Mouse (Mus musculus): ENCODE results near the gene Grid2. TPM values are rescaled to one million over a fixed set of nuclear protein-coding genes. Genes with fewer than 3 reads are reported as not detected.

The Grid2 gene
- polyA plus RNA-seq, 1 experiment from 2014 or later, result 4.5 TPM

DNA sequence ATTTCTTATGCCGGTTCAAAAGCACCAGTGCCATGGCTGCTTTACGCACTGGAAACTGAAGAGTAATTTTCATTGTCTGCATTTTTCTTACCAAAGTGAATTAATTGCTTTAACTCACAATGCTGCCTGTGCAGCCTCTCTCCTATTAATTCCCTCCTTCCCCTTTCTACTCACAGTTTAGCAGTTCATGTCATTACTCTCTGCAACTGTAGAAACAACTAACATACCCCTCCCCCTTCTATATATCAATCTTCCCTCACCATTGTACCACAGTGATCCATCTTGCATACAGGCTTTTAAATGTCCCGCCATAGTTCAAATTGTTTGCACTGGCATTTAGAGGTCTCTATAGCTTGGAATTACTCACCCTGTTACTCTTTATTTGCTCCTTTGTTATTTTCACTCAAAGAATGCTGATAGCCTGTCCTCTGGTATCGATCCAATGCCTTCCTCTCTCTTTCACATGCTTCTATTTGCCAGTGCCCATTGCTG lies 1193.2 kb downstream of the Grid2 start:
- H3K4me1 ChIP-seq (replicated peaks; ENCODE audit: control insufficient read depth, insufficient read depth, low read length), result no peaks in the 10 kb centered on the region
- no peak overlapping the region for H3K4me2 ChIP-seq (ENCODE audit: low read length)
- 62% methylated on average over 4 of the region's 4 CpGs for WGBS
- H3K36me3 ChIP-seq (ENCODE audit: control insufficient read depth, insufficient read depth), result no peaks in the 10 kb centered on the region
- ATAC-seq, result peak; percentile 61
- no peak overlapping the region for H3K27ac ChIP-seq (ENCODE audit: low read length)
- no peaks in the 10 kb centered on the region for H3K27me3 ChIP-seq (replicated peaks; ENCODE audit: control insufficient read depth, insufficient read depth, low read length)
- H3K9me3 ChIP-seq (ENCODE audit: control insufficient read depth, low read length), result no peaks in the 10 kb centered on the region
- no peak overlapping the region for H3K9ac ChIP-seq (replicated peaks; ENCODE audit: low read depth, low read length)
- H3K4me3 ChIP-seq (replicated peaks; ENCODE audit: low read length), result no peak overlapping the region

DNA sequence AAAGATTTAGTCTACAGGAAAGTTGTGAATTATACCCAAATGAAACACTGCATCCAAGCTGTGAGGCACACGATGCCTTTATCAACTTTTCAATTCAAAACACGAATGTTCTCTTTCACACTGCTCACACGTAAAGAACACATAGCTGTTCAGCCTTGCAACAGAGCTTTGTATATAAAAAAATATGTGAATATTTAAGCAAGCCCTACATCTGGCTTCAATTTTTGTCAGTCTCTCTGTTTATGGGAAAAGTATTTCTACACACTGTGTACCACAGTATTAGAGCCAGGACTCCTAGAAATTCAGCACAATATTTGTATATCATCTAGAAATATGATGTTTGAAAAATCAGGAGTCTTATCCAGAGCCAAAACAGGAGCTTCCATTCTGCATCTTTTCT lies 1195.1 kb downstream of the Grid2 start:
- Histone ChIP-seq H3K36me3 (ENCODE audit: control insufficient read depth, insufficient read depth) (no peaks in the 10 kb centered on the region), H3K27ac (ENCODE audit: low read length) (no peak overlapping the region), H3K27me3 (replicated peaks; ENCODE audit: control insufficient read depth, insufficient read depth, low read length) (no peaks in the 10 kb centered on the region), H3K9ac (replicated peaks; ENCODE audit: low read depth, low read length) (no peak overlapping the region), H3K4me3 (replicated peaks; ENCODE audit: low read length) (no peak overlapping the region), H3K4me1 (replicated peaks; ENCODE audit: control insufficient read depth, insufficient read depth, low read length) (no peaks in the 10 kb centered on the region), H3K9me3 (ENCODE audit: control insufficient read depth, low read length) (no peaks in the 10 kb centered on the region), H3K4me2 (ENCODE audit: low read length) (no peak overlapping the region)
- 80% methylated on average over 3 of the region's 3 CpGs for WGBS
- no peak for ATAC-seq

DNA sequence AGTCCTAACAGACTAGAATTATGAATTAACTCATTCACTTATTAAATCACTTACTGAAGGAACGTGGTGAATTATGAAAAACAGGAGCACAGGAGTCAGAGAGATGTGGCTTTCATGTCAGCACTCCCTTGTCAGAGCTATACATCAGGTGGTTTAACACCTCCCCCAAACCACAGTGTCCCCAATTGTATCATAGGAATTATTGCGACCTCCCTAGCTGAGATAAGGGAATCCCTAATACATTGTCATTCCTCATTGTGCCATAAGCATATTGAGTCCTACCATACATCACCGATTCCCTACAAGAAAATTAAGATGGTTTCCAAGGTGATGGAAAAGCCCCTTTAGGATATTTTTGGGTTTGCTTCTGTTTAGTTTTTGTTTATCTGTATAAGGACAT lies 1224.2 kb downstream of the Grid2 start:
- H3K4me1 ChIP-seq (replicated peaks; ENCODE audit: control insufficient read depth, insufficient read depth, low read length), result no peaks in the 10 kb centered on the region
- no peaks in the 10 kb centered on the region for H3K27me3 ChIP-seq (replicated peaks; ENCODE audit: control insufficient read depth, insufficient read depth, low read length)
- no peaks in the 10 kb centered on the region for H3K9me3 ChIP-seq (ENCODE audit: control insufficient read depth, low read length)
- 82% methylated on average over 3 of the region's 3 CpGs for WGBS
- no peak overlapping the region for H3K4me3 ChIP-seq (replicated peaks; ENCODE audit: low read length)
- no peak overlapping the region for H3K4me2 ChIP-seq (ENCODE audit: low read length)
- ATAC-seq, result no peak
- no peaks in the 10 kb centered on the region for H3K36me3 ChIP-seq (ENCODE audit: control insufficient read depth, insufficient read depth)
- H3K9ac ChIP-seq (replicated peaks; ENCODE audit: low read depth, low read length), result no peak overlapping the region
- H3K27ac ChIP-seq (ENCODE audit: low read length), result no peak overlapping the region

DNA sequence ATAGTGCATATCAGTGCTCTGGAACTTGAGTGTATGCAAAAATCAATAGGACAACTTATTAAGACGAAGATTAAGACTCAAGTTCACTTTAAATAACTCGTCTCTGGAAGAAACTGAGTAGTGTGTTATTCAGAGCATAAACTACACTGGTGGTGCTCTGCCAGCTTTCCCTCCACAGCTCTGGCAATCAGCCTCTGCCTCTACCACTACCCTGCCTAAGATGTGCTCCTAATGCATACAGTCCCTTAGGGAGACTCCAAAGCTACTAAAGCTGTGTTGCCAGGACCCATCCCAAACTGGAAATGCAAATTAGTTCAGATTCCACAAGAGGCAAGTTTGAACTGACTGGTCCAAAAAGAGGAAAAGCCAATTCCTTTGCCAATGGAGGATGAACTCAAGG lies 1224.9 kb downstream of the Grid2 start:
- ATAC-seq, result 0 out of 2 replicates have a peak, but pooled peaks have one; percentile 33
- H3K27ac ChIP-seq (ENCODE audit: low read length), result no peak overlapping the region
- no peaks in the 10 kb centered on the region for H3K9me3 ChIP-seq (ENCODE audit: control insufficient read depth, low read length)
- WGBS, result 73% methylated on average over 2 of the region's 2 CpGs
- H3K36me3 ChIP-seq (ENCODE audit: control insufficient read depth, insufficient read depth), result no peaks in the 10 kb centered on the region
- no peaks in the 10 kb centered on the region for H3K27me3 ChIP-seq (replicated peaks; ENCODE audit: control insufficient read depth, insufficient read depth, low read length)
- H3K4me1 ChIP-seq (replicated peaks; ENCODE audit: control insufficient read depth, insufficient read depth, low read length), result no peaks in the 10 kb centered on the region
- H3K4me3 ChIP-seq (replicated peaks; ENCODE audit: low read length), result no peak overlapping the region
- no peak overlapping the region for H3K4me2 ChIP-seq (ENCODE audit: low read length)
- no peak overlapping the region for H3K9ac ChIP-seq (replicated peaks; ENCODE audit: low read depth, low read length)

DNA sequence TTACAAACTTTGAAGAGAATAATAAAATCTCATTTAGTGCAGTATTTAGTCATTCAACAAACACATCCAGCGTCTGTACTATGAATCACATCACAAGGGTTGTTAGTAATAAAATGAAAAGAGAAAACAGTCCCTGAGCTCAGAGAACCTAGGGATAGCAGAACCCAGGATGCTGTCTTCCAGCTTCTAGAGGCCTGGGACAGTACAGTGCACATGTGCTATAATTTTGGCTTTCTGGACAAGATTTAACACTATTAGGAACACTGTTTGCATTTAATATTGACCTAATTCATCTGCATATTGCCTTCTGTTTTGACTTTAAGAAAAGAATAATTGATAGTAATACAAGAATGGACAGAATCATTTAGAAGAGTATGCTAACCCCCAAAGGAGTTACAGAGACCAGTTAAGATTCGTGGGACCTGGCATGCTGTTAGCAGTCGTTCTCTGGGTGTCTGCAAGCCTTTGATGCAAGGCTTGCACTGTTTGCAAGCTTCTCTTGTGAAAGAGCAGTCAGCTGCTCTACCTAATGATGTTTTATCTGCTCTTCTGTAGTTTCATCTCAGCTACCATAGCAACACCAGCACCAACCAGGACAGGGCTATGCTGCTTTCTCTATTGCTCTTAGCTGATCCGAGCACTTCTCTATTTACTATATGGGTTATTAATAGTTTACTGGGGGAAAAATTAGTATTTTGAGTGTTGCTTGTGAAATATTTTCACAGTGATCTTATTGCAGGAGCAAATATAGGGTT lies 1234.8 kb downstream of the Grid2 start:
- no peaks in the 10 kb centered on the region for H3K27me3 ChIP-seq (replicated peaks; ENCODE audit: control insufficient read depth, insufficient read depth, low read length)
- H3K36me3 ChIP-seq (ENCODE audit: control insufficient read depth, insufficient read depth), result no peaks in the 10 kb centered on the region
- peak; percentile 62 for ATAC-seq
- 60% methylated on average over 4 of the region's 4 CpGs for WGBS
- H3K9ac ChIP-seq (replicated peaks; ENCODE audit: low read depth, low read length), result no peak overlapping the region
- H3K27ac ChIP-seq (ENCODE audit: low read length), result no peak overlapping the region
- H3K4me3 ChIP-seq (replicated peaks; ENCODE audit: low read length), result no peak overlapping the region
- H3K4me2 ChIP-seq (ENCODE audit: low read length), result no peak overlapping the region
- H3K9me3 ChIP-seq (ENCODE audit: control insufficient read depth, low read length), result no peaks in the 10 kb centered on the region
- no peaks in the 10 kb centered on the region for H3K4me1 ChIP-seq (replicated peaks; ENCODE audit: control insufficient read depth, insufficient read depth, low read length)

DNA sequence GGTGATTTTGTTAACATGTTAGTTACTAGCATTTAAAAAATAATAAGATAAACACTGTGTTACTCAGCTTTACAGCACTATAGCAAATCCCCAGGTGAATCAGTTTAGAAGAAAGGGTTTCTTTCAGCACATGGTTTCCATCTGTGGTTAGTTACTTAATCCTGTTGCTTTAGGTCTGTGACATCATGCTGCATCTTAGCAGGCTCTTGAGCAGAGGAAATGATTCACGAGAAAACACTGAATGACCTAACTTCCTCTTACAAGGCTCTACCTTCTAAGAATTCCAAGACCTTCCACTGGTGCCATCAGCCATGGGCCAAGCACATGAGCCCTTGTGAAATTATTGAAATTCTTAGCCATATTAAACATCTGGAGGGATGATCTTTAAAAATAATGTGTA lies 1248.7 kb downstream of the Grid2 start:
- Histone ChIP-seq H3K4me3 (replicated peaks; ENCODE audit: low read length) (no peak overlapping the region), H3K9ac (replicated peaks; ENCODE audit: low read depth, low read length) (no peak overlapping the region), H3K4me1 (replicated peaks; ENCODE audit: control insufficient read depth, insufficient read depth, low read length) (no peaks in the 10 kb centered on the region), H3K27me3 (replicated peaks; ENCODE audit: control insufficient read depth, insufficient read depth, low read length) (no peaks in the 10 kb centered on the region), H3K9me3 (ENCODE audit: control insufficient read depth, low read length) (no peaks in the 10 kb centered on the region), H3K36me3 (ENCODE audit: control insufficient read depth, insufficient read depth) (no peaks in the 10 kb centered on the region), H3K4me2 (ENCODE audit: low read length) (no peak overlapping the region), H3K27ac (ENCODE audit: low read length) (no peak overlapping the region)
- WGBS, result 77% methylated on average over 1 of the region's 1 CpGs
- ATAC-seq, result no peak

DNA sequence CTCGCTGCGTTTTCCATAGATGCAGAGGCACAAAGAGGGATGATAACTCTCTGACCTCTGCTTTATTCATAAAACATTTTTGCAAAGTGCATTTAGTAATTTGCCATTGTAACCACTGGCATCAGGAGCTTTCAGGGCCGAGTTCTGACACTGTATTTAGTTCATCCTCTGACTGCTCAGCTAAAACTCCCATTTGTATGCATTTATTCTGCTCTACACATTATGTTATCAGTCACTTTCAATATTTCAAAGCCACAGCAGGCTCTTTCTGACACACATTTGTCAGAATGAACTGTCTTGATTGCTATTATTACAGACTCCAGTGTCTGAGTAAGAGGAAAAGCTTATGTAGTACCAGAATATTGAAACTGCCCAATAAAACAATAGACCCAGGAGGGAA lies 1286.5 kb downstream of the Grid2 start:
- Histone ChIP-seq H3K36me3 (ENCODE audit: control insufficient read depth, insufficient read depth) (no peaks in the 10 kb centered on the region), H3K4me1 (replicated peaks; ENCODE audit: control insufficient read depth, insufficient read depth, low read length) (no peaks in the 10 kb centered on the region), H3K9ac (replicated peaks; ENCODE audit: low read depth, low read length) (no peak overlapping the region), H3K27ac (ENCODE audit: low read length) (no peak overlapping the region), H3K27me3 (replicated peaks; ENCODE audit: control insufficient read depth, insufficient read depth, low read length) (no peaks in the 10 kb centered on the region), H3K9me3 (ENCODE audit: control insufficient read depth, low read length) (no peaks in the 10 kb centered on the region), H3K4me2 (ENCODE audit: low read length) (no peak overlapping the region), H3K4me3 (replicated peaks; ENCODE audit: low read length) (no peak overlapping the region)
- peak; percentile 84 for ATAC-seq
- 69% methylated on average over 3 of the region's 3 CpGs for WGBS

DNA sequence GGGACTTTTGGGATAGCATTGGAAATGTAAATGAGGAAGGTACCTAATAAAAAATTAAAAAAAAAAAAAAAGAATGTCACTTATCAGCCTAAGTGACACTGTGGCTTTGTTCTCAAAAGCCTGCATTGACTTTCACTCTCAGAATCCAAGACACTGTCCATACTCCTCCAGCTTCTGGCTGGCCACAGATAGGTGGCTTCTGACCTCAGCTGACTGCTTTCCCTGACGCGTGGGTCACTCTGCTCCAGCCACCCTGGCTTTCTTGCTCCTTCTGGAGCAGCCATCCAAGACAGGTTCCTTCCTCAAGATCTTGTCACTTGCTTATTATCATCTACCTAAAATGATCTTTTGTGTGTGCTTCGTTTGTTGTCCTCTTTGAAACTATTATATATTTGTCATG lies 1298.0 kb downstream of the Grid2 start:
- Histone ChIP-seq H3K36me3 (ENCODE audit: control insufficient read depth, insufficient read depth) (no peaks in the 10 kb centered on the region), H3K27me3 (replicated peaks; ENCODE audit: control insufficient read depth, insufficient read depth, low read length) (no peaks in the 10 kb centered on the region), H3K4me3 (replicated peaks; ENCODE audit: low read length) (no peak overlapping the region), H3K9me3 (ENCODE audit: control insufficient read depth, low read length) (no peaks in the 10 kb centered on the region), H3K9ac (replicated peaks; ENCODE audit: low read depth, low read length) (no peak overlapping the region), H3K4me2 (ENCODE audit: low read length) (no peak overlapping the region), H3K27ac (ENCODE audit: low read length) (no peak overlapping the region), H3K4me1 (replicated peaks; ENCODE audit: control insufficient read depth, insufficient read depth, low read length) (no peaks in the 10 kb centered on the region)
- 86% methylated on average over 3 of the region's 3 CpGs for WGBS
- ATAC-seq, result no peak

DNA sequence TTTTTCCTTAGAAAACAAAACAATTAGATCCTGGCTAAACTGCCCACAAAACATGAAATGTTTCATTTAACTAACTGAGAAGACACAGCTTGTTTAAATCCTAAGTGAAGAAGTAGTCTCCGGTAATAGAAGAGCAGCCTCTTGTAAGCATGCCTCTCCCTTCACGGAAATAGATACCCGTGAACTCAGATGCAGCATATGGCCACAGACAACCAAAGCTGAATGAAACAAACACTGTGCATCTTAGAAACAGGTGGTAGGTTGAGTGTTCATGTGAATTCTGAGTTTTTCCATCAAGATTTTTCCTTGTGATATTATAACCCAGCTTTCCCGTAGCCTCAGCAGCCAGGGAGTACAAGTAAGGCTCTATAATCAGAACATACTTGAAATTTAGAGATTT lies 1299.5 kb downstream of the Grid2 start:
- no peak overlapping the region for H3K9ac ChIP-seq (replicated peaks; ENCODE audit: low read depth, low read length)
- no peak overlapping the region for H3K4me3 ChIP-seq (replicated peaks; ENCODE audit: low read length)
- no peak overlapping the region for H3K27ac ChIP-seq (ENCODE audit: low read length)
- no peak for ATAC-seq
- no peaks in the 10 kb centered on the region for H3K9me3 ChIP-seq (ENCODE audit: control insufficient read depth, low read length)
- H3K4me2 ChIP-seq (ENCODE audit: low read length), result no peak overlapping the region
- WGBS, result 84% methylated on average over 4 of the region's 4 CpGs
- no peaks in the 10 kb centered on the region for H3K36me3 ChIP-seq (ENCODE audit: control insufficient read depth, insufficient read depth)
- no peaks in the 10 kb centered on the region for H3K27me3 ChIP-seq (replicated peaks; ENCODE audit: control insufficient read depth, insufficient read depth, low read length)
- no peaks in the 10 kb centered on the region for H3K4me1 ChIP-seq (replicated peaks; ENCODE audit: control insufficient read depth, insufficient read depth, low read length)

DNA sequence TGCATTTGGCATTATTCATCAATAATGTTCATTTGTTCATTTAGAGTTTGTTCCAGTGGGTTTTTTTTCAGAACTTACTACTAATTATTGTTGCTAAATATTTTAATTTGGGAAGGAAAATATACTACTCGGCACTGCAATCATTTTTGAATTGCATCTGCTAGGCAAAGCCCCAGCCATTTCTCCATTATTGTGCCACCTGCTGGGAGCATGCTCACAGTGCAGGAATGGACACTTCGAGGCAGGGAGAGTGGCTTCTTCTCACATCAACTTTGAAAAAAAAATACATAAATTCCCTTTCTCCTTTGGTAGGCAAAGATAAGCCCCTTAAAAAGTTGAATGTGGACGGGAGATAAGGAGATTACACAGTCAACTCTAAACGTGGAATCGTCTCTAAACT lies 1312.9 kb downstream of the Grid2 start:
- WGBS, result 66% methylated on average over 5 of the region's 5 CpGs
- H3K4me1 ChIP-seq (replicated peaks; ENCODE audit: control insufficient read depth, insufficient read depth, low read length), result peaks cover 3% of the 10 kb centered on the region; the same call in 1 of the 2 replicates
- no peaks in the 10 kb centered on the region for H3K36me3 ChIP-seq (ENCODE audit: control insufficient read depth, insufficient read depth)
- H3K9me3 ChIP-seq (ENCODE audit: control insufficient read depth, low read length), result no peaks in the 10 kb centered on the region
- no peak overlapping the region for H3K9ac ChIP-seq (replicated peaks; ENCODE audit: low read depth, low read length)
- ATAC-seq, result no peak
- H3K4me2 ChIP-seq (ENCODE audit: low read length), result no peak overlapping the region
- H3K4me3 ChIP-seq (replicated peaks; ENCODE audit: low read length), result no peak overlapping the region
- no peaks in the 10 kb centered on the region for H3K27me3 ChIP-seq (replicated peaks; ENCODE audit: control insufficient read depth, insufficient read depth, low read length)
- H3K27ac ChIP-seq (ENCODE audit: low read length), result no peak overlapping the region

All from forebrain, embryonic 16.5 days (tissue).